Mouse (Mus musculus) liver, embryonic 13.5 days (tissue): ENCODE measurements around the gene Ddx27. TPM values are rescaled to one million over a fixed set of nuclear protein-coding genes. Genes with fewer than 3 reads are reported as not detected.

Experiments
- ATAC-seq: fragments of 200-750 bp; cut with Nextera tagmentation; 2 replicates; pipeline ENCODE4 v1.8.0; 2017; ENCODE audit warnings: low read depth, mild to moderate bottlenecking, moderate number of reproducible peaks, moderate library complexity
- DNase-seq: peaks from one replicate; pipeline ENCODE4 v3.0.0; 2022
- H3K27ac ChIP-seq: fragments of 300-500 bp; sonication (generic); 2 replicates; pipeline ENCODE4 v1.5.1; 2015; ENCODE audit warnings: moderate library complexity, mild to moderate bottlenecking, inconsistent platforms
- H3K27me3 ChIP-seq: fragments of 300-500 bp; sonication (generic); 2 replicates; pipeline ENCODE4 v1.6.1; 2015; ENCODE audit warnings: mild to moderate bottlenecking, inconsistent platforms
- H3K36me3 ChIP-seq: fragments of 300-500 bp; sonication (generic); 2 replicates; pipeline ENCODE4 v1.6.1; 2015; ENCODE audit warnings: mild to moderate bottlenecking, inconsistent platforms
- H3K4me1 ChIP-seq: fragments of 300-500 bp; sonication (generic); replicated peaks from 2 replicates; pipeline ENCODE4 v1.6.1; 2015; ENCODE audit warnings: inconsistent platforms
- H3K4me2 ChIP-seq: fragments of 300-500 bp; sonication (generic); 2 replicates; pipeline ENCODE4 v1.6.1; 2015; ENCODE audit warnings: inconsistent platforms, mild to moderate bottlenecking, moderate library complexity
- H3K4me3 ChIP-seq: fragments of 300-500 bp; sonication (generic); replicated peaks from 2 replicates; pipeline ENCODE4 v1.5.1; 2015; ENCODE audit warnings: mild to moderate bottlenecking, inconsistent platforms
- H3K9ac ChIP-seq: fragments of 300-500 bp; sonication (generic); 2 replicates; pipeline ENCODE4 v1.6.1; 2015; ENCODE audit warnings: mild to moderate bottlenecking, inconsistent platforms
- H3K9me3 ChIP-seq: fragments of 300-500 bp; sonication (generic); replicated peaks from 2 replicates; pipeline ENCODE4 v1.6.1; 2016; ENCODE audit warnings: inconsistent platforms
- WGBS: fragments of 180-500 bp; shearing (Covaris S2); methylation state at CpG from one replicate; pipeline ENCODE4 v1.1.7; 2015; ENCODE audit not compliant: insufficient replicate concordance; 5-methylcytosine and 5-hydroxymethylcytosine counted together
- polyA plus RNA-seq: library from polyadenylated mRNA; unstranded; fragments of >200 nt; fragmentation: Nextera tagmentation; extraction: Ambion mirVana; gene quantifications from 2 replicates; pipeline ENCODE4 v1.2.1, GENCODE M21; 2015

Gene Ddx27
- polyA plus RNA-seq, 1 experiment from 2014 or later, result 53.6 TPM

- Histone ChIP-seq H3K4me3 (no peak overlapping the region), H3K27ac (no peak overlapping the region), H3K9ac (no peak overlapping the region), H3K4me1 (peaks cover 67% of the 10 kb centered on the region), H3K27me3 (no peaks in the 10 kb centered on the region), H3K9me3 (no peaks in the 10 kb centered on the region), H3K36me3 (peaks cover 76% of the 10 kb centered on the region), H3K4me2 (no peak overlapping the region)
- WGBS, result 91% methylated on average over 15 of the region's 15 CpGs
- ATAC-seq (no peak), DNase-seq (no peak)
Observed at GRCm38 (mm10) chr2:167056210-167056941, 41.4 kb downstream of the Ddx27 start.

- Histone ChIP-seq H3K4me1 (peaks cover 70% of the 10 kb centered on the region), H3K4me2 (no peak overlapping the region), H3K27ac (no peak overlapping the region), H3K36me3 (peaks cover 70% of the 10 kb centered on the region), H3K9me3 (no peaks in the 10 kb centered on the region), H3K4me3 (no peak overlapping the region), H3K9ac (no peak overlapping the region), H3K27me3 (no peaks in the 10 kb centered on the region)
- DNase-seq, result no peak
- WGBS, result 81% methylated on average over 5 of the region's 5 CpGs
- ATAC-seq, result no peak
Observed at GRCm38 (mm10) chr2:167056942-167057323, 41.9 kb downstream of the Ddx27 start.

- DNase-seq (no peak), ATAC-seq (no peak)
- H3K36me3 ChIP-seq, result peaks cover 60% of the 10 kb centered on the region
- no peaks in the 10 kb centered on the region for H3K27me3 ChIP-seq
- WGBS, result 49% methylated on average over 3 of the region's 3 CpGs
- no peaks in the 10 kb centered on the region for H3K9me3 ChIP-seq
- no peak overlapping the region for H3K9ac ChIP-seq
- no peak overlapping the region for H3K4me2 ChIP-seq
- no peak overlapping the region for H3K4me3 ChIP-seq
- H3K27ac ChIP-seq, result 0 out of 2 replicates have a peak overlapping the region, but pooled peaks have one; percentile 43
- H3K4me1 ChIP-seq, result peaks cover 64% of the 10 kb centered on the region
Observed at GRCm38 (mm10) chr2:167058201-167058600, 43.2 kb downstream of the Ddx27 start.

- Histone ChIP-seq H3K27me3 (no peaks in the 10 kb centered on the region), H3K4me3 (no peak overlapping the region), H3K9me3 (no peaks in the 10 kb centered on the region), H3K4me1 (peaks cover 59% of the 10 kb centered on the region), H3K4me2 (no peak overlapping the region), H3K36me3 (peaks cover 57% of the 10 kb centered on the region), H3K9ac (0 out of 2 replicates have a peak overlapping the region, but pooled peaks have one; percentile 95), H3K27ac (no peak overlapping the region)
- WGBS, result 78% methylated on average over 3 of the region's 3 CpGs
- DNase-seq (no peak), ATAC-seq (no peak)
Observed at GRCm38 (mm10) chr2:167058814-167059387, 43.9 kb downstream of the Ddx27 start.

GRCm38 (mm10) chr2:167059536-167059935, 44.5 kb downstream of the Ddx27 start:
- H3K9ac ChIP-seq, result peak overlapping the region; percentile 95
- peaks cover 58% of the 10 kb centered on the region for H3K36me3 ChIP-seq
- peak overlapping the region; percentile 91 for H3K4me3 ChIP-seq
- peak overlapping the region; percentile 92 for H3K4me2 ChIP-seq
- WGBS, result 76% methylated on average over 8 of the region's 8 CpGs
- H3K9me3 ChIP-seq, result no peaks in the 10 kb centered on the region
- H3K27ac ChIP-seq, result peak overlapping the region; percentile 69; the same call in 1 of the 2 replicates
- ATAC-seq (no peak), DNase-seq (no peak)
- H3K4me1 ChIP-seq, result peaks cover 59% of the 10 kb centered on the region
- H3K27me3 ChIP-seq, result no peaks in the 10 kb centered on the region

GRCm38 (mm10) chr2:167059960-167060359, 45.0 kb downstream of the Ddx27 start:
- peak overlapping the region; percentile 95 for H3K9ac ChIP-seq
- DNase-seq, result no peak
- ATAC-seq, result no peak
- WGBS, result 77% methylated on average over 12 of the region's 12 CpGs
- peak overlapping the region; percentile 91 for H3K4me3 ChIP-seq
- H3K4me2 ChIP-seq, result peak overlapping the region; percentile 92
- H3K4me1 ChIP-seq, result peaks cover 59% of the 10 kb centered on the region
- H3K9me3 ChIP-seq, result no peaks in the 10 kb centered on the region
- H3K36me3 ChIP-seq, result peaks cover 58% of the 10 kb centered on the region
- H3K27ac ChIP-seq, result peak overlapping the region; percentile 69
- no peaks in the 10 kb centered on the region for H3K27me3 ChIP-seq

- Histone ChIP-seq H3K4me3 (peak overlapping the region; percentile 91), H3K4me2 (peak overlapping the region; percentile 92), H3K4me1 (peaks cover 59% of the 10 kb centered on the region), H3K36me3 (peaks cover 58% of the 10 kb centered on the region), H3K27ac (peak overlapping the region; percentile 69), H3K27me3 (no peaks in the 10 kb centered on the region), H3K9me3 (no peaks in the 10 kb centered on the region), H3K9ac (peak overlapping the region; percentile 95)
- DNase-seq, result no peak
- WGBS, result 66% methylated on average over 3 of the region's 3 CpGs
- no peak for ATAC-seq
Observed at GRCm38 (mm10) chr2:167060360-167060759, 45.4 kb downstream of the Ddx27 start.

- Histone ChIP-seq H3K36me3 (peaks cover 58% of the 10 kb centered on the region), H3K4me1 (peaks cover 59% of the 10 kb centered on the region)
- ATAC-seq, result no peak
Observed at GRCm38 (mm10) chr2:167060761-167061160, 45.8 kb downstream of the Ddx27 start.

GRCm38 (mm10) chr2:167061381-167062034, 46.5 kb downstream of the Ddx27 start:
- Histone ChIP-seq H3K9ac (peak overlapping the region; percentile 95), H3K27me3 (no peaks in the 10 kb centered on the region), H3K9me3 (no peaks in the 10 kb centered on the region), H3K4me1 (peaks cover 62% of the 10 kb centered on the region), H3K4me2 (peak overlapping the region; percentile 92), H3K36me3 (peaks cover 58% of the 10 kb centered on the region), H3K27ac (peak overlapping the region; percentile 95), H3K4me3 (peak overlapping the region; percentile 91)
- peak; percentile 6; the same call in 1 of the 2 replicates for ATAC-seq
- 14% methylated on average over 11 of the region's 11 CpGs for WGBS
- no peak for DNase-seq

More at GRCm38 (mm10) chr2:167060761-167061160, 45.8 kb downstream of the Ddx27 start:
- H3K27me3 ChIP-seq, result no peaks in the 10 kb centered on the region
- no peak for DNase-seq
- H3K4me3 ChIP-seq, result peak overlapping the region; percentile 91
- H3K9me3 ChIP-seq, result no peaks in the 10 kb centered on the region
- H3K4me2 ChIP-seq, result peak overlapping the region; percentile 92
- H3K27ac ChIP-seq, result peak overlapping the region; percentile 69
- H3K9ac ChIP-seq, result peak overlapping the region; percentile 95

- Histone ChIP-seq H3K4me3 (peak overlapping the region; percentile 91), H3K9ac (peak overlapping the region; percentile 95), H3K4me2 (peak overlapping the region; percentile 92), H3K36me3 (peaks cover 50% of the 10 kb centered on the region), H3K4me1 (peaks cover 68% of the 10 kb centered on the region), H3K27ac (peak overlapping the region; percentile 95), H3K27me3 (no peaks in the 10 kb centered on the region), H3K9me3 (no peaks in the 10 kb centered on the region)
- peak; percentile 98 for DNase-seq
- WGBS, result under 1% methylated on average over 40 of the region's 60 CpGs
- ATAC-seq, result peak; percentile 89
Observed at GRCm38 (mm10) chr2:167062497-167062911, 47.5 kb downstream of the Ddx27 start.
